Mouse (Mus musculus) midbrain, postnatal 0 days (tissue): ENCODE data around the gene Aarsd1. TPM values are rescaled to one million over a fixed set of nuclear protein-coding genes. Genes with fewer than 3 reads are reported as not detected.
"Not testable (repeated sequence)": the region's sequence is repeated elsewhere in the genome, so short reads cannot be mapped to it uniquely, and the experiment has no call there.

Source experiments
- ATAC-seq: fragments of 200-750 bp; cut with Nextera tagmentation; 2 replicates; pipeline ENCODE4 v1.8.0; 2017; ENCODE audit warnings: moderate number of reproducible peaks, mild to moderate bottlenecking, moderate TSS enrichment, moderate library complexity; ENCODE audit not compliant: low FRiP score
- DNase-seq: peaks from one replicate; pipeline ENCODE4 v3.0.0-alpha.2; 2015; ENCODE audit warnings: low spot score
- H3K27ac ChIP-seq: fragments of 300-500 bp; sonication (generic); 2 replicates; pipeline ENCODE4 v1.5.1; 2014; ENCODE audit warnings: low read depth, mild to moderate bottlenecking, low read length, mixed read lengths
- H3K27me3 ChIP-seq: fragments of 300-500 bp; sonication (generic); 2 replicates; pipeline ENCODE4 v1.6.1; 2014; ENCODE audit warnings: low read length, control low read depth, mixed read lengths; ENCODE audit not compliant: insufficient read depth
- H3K36me3 ChIP-seq: fragments of 300-500 bp; sonication (generic); 2 replicates; pipeline ENCODE4 v1.6.1; 2014; ENCODE audit warnings: low read length, control low read depth, mixed read lengths; ENCODE audit not compliant: insufficient read depth
- H3K4me1 ChIP-seq: fragments of 300-500 bp; sonication (generic); 2 replicates; pipeline ENCODE4 v1.6.1; 2014; ENCODE audit warnings: mild to moderate bottlenecking, control low read depth, antibody characterized with exemption, low read length, mixed read lengths; ENCODE audit not compliant: insufficient read depth
- H3K4me2 ChIP-seq: fragments of 300-500 bp; sonication (generic); 2 replicates; pipeline ENCODE4 v1.6.1; 2014; ENCODE audit warnings: low read depth, mild to moderate bottlenecking, low read length, mixed read lengths; ENCODE audit not compliant: poor library complexity, severe bottlenecking
- H3K4me3 ChIP-seq: fragments of 300-500 bp; sonication (generic); 2 replicates; pipeline ENCODE4 v1.5.1; 2014; ENCODE audit warnings: low read depth, mild to moderate bottlenecking, low read length, moderate library complexity
- H3K9ac ChIP-seq: fragments of 300-500 bp; sonication (generic); replicated peaks from 2 replicates; pipeline ENCODE4 v1.6.1; 2014; ENCODE audit warnings: mild to moderate bottlenecking, low read length, moderate library complexity, mixed read lengths; ENCODE audit not compliant: poor library complexity, severe bottlenecking
- H3K9me3 ChIP-seq: fragments of 300-500 bp; sonication (generic); 2 replicates; pipeline ENCODE4 v1.6.1; 2016; ENCODE audit warnings: low read length, control low read depth
- CTCF ChIP-seq: IDR thresholded peaks from 2 replicates; pipeline ENCODE4 v1.5.1; 2016; ENCODE audit warnings: antibody characterized with exemption, mild to moderate bottlenecking
- WGBS: fragments of 180-500 bp; shearing (Covaris S2); extraction: QIAGEN DNeasy Blood & Tissue Kit; methylation state at CpG from one replicate; pipeline ENCODE4 v1.1.7; 2014; 5-methylcytosine and 5-hydroxymethylcytosine counted together
- polyA plus RNA-seq: library from polyadenylated mRNA; unstranded; fragments of >200 nt; fragmentation: Nextera tagmentation; extraction: Ambion mirVana; gene quantifications from 2 replicates; pipeline ENCODE4 v1.2.1, GENCODE M21; 2015
- total RNA-seq: library from RNA; depleted of rRNA; stranded (reverse); fragments of >200 nt; gene quantifications from 2 replicates; pipeline ENCODE4 v1.2.3, GENCODE M21; 2014

Aarsd1 gene
- total and polyA plus RNA-seq, 2 experiments from 2014 or later = 67.4 to 107 TPM

DNA sequence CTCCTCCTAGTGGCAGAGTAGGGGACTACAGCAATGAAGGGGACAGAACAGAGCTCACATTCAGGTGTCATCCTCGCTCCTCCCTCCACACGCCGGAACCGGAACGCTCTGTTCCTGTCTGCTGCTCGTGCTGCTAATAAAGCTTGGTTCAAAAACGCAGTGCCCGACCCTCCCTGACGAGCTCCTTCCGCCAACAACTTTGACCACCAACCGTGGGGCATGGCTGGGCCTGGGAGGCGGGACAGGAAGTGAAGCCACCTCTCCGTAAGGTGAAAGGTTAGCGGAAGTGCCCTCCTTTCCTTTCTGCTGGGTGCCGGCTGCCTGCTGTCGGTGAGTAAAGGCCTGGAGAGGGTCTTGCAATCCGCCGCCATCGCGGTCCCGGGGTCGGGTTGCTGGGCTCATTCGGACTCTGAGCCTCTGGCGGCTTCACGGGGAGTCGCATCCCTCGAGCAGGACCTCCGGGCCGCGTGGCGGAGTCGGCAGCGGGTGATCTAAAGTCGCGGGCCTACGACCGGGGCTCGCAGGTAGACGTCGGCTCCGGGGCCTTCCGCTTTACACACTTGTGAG, 24.8 kb upstream of the Aarsd1 start, which contains the start of gene Rpl27:
TSS of gene Rpl27 (plus strand) at position 172 of the 567 bp plus-strand sequence.
- 0 out of 2 replicates have a peak, but pooled peaks cover 3% of the 10 kb centered on the region for H3K4me1 ChIP-seq
- TF ChIP-seq CTCF = peak; percentile 90
- peak within 1 kb of the TSS; percentile 93 for H3K9ac ChIP-seq
- peak; percentile 97 for ATAC-seq
- no peaks in the 10 kb centered on the region for H3K9me3 ChIP-seq
- H3K36me3 ChIP-seq = peaks cover 18% of the 10 kb centered on the region
- peak; percentile 99 for DNase-seq
- under 1% methylated on average over 42 of the region's 42 CpGs for WGBS
- peak within 1 kb of the TSS; percentile 73 for H3K4me2 ChIP-seq
- H3K27me3 ChIP-seq = no peaks in the 10 kb centered on the region
- H3K4me3 ChIP-seq = peak within 1 kb of the TSS; percentile 76
- peak within 1 kb of the TSS; percentile 91 for H3K27ac ChIP-seq

DNA sequence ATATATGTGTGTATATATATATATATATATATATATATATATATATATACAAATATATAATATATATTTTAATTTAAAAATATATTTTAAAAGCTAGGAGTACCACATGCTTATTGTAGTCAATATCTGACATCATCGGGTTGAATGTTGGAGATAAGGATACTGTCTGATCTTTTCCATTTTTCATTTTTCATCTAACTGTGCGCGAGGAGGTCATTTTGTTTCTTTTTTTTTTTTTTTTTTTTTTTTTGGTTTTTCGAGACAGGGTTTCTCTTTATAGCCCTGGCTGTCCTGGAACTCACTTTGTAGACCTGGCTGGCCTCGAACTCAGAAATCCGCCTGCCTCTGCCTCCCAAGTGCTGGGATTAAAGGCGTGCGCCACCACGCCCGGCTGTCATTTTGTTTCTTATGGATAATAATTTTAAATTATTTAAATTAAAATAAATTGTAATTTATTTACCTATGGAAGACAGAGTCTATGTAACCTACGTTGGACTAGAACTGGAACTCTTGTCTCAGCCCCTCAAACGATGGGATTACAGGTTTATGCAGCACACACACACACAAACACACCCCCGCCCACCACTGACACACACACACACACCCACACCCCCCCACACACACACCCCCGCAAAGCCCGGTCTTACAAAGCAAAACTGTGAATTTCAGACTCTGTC, 24.2 kb upstream of the Aarsd1 start:
- not testable (repeated sequence) for H3K4me1 ChIP-seq, H3K27ac ChIP-seq, DNase-seq, H3K9ac ChIP-seq, ATAC-seq, H3K9me3 ChIP-seq, H3K27me3 ChIP-seq
- Histone ChIP-seq H3K4me3 (peak overlapping the region; percentile 16; the same call in 1 of the 2 replicates), H3K36me3 (peaks cover 18% of the 10 kb centered on the region), H3K4me2 (peak overlapping the region; percentile 42)
- 40% methylated on average over 15 of the region's 15 CpGs for WGBS

DNA sequence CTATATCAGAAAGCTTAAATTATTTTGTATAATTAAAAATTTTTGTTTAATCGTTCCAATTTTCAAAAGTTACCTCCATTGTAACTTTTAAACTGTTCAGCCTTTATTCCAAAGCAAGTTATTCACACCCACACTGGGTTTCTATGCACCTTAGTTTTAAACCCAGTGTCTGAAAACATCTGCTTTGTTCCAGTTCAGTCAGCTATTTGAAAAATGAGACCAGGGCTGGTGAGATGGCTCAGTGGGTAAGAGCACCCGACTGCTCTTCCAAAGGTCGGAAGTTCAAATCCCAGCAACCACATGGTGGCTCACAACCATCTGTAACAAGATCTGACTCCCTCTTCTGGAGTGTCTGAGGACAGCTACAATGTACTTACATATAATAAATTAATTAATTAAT, 20.6 kb upstream of the Aarsd1 start:
- peaks cover 22% of the 10 kb centered on the region for H3K36me3 ChIP-seq
- DNase-seq, H3K9me3 ChIP-seq, H3K4me3 ChIP-seq, ATAC-seq, H3K27me3 ChIP-seq, H3K4me1 ChIP-seq, H3K27ac ChIP-seq, H3K4me2 ChIP-seq, H3K9ac ChIP-seq: not testable (repeated sequence)
- 54% methylated on average over 3 of the region's 3 CpGs for WGBS

DNA sequence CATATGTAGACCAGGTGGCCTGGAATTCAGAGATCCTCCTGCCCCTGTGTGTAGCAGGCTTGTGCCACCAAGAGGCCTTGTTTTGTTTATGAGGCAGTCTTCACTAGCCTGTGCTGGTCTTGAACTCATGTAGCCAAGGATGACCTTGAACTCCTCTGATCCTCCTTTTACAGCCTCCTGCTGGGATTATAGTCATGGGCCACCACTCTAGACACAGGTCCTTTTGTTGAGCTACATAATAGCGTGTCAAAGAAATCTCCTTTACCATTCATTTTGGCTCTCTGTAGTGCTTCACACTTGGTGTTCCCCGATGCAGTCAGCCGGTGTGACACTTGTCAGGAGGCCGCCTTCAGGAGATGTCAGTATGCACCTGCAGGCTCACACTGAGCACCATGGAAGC, 19.5 kb upstream of the Aarsd1 start:
- Histone ChIP-seq H3K4me1 (no peaks in the 10 kb centered on the region), H3K27me3 (no peaks in the 10 kb centered on the region), H3K9ac (no peak overlapping the region), H3K4me3 (no peak overlapping the region), H3K9me3 (no peaks in the 10 kb centered on the region), H3K36me3 (peaks cover 30% of the 10 kb centered on the region), H3K27ac (no peak overlapping the region), H3K4me2 (no peak overlapping the region)
- 31% methylated on average over 4 of the region's 4 CpGs for WGBS
- ATAC-seq = no peak
- no peak for TF ChIP-seq CTCF
- no peak for DNase-seq

DNA sequence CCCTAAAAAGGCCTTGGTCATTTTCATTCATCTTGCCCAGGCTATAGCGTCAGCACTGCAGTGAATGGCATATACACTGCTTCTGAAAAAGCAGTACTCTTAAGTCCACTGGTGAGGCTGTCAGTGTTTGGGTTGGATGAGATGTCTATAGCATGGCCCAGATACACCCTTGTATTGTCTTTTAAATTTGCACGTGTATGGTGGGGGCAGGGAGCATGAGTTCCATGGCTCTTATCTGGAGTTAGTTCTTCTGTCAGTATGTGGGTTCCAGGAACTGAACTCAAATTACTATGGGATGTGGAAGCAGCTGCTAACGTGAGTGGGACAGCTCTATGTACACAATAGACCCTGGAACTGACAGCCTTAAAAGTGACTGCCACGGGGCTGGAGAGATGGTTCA, 18.4 kb upstream of the Aarsd1 start:
- 80% methylated on average over 4 of the region's 4 CpGs for WGBS
- H3K9ac ChIP-seq = no peak overlapping the region
- DNase-seq = no peak
- H3K4me1 ChIP-seq = no peaks in the 10 kb centered on the region
- H3K4me3 ChIP-seq = no peak overlapping the region
- peaks cover 41% of the 10 kb centered on the region for H3K36me3 ChIP-seq
- no peaks in the 10 kb centered on the region for H3K9me3 ChIP-seq
- H3K27me3 ChIP-seq = no peaks in the 10 kb centered on the region
- no peak for TF ChIP-seq CTCF
- H3K4me2 ChIP-seq = no peak overlapping the region
- ATAC-seq = no peak
- no peak overlapping the region for H3K27ac ChIP-seq

DNA sequence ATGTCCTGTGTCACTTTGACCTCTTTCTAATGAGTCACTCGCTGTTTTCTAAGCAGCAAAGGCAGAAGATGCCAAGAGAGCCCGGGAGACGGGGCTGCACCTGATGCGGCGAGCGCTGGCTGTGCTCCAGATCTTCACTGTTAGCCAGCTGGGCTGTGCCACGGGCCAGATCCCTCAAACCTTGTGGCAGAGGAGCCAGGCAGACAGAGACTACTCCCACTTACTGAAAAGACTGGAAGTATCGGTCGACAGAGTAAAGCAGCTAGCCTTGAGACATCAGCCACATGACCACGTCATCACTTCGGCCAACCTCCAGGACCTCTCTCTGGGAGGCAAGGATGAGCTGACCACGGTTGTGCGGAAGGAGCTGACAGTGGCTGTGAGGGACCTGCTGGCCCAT, 16.0 kb upstream of the Aarsd1 start:
- Histone ChIP-seq H3K27ac (no peak overlapping the region; the same call in 1 of the 2 replicates), H3K4me3 (no peak overlapping the region), H3K9me3 (no peaks in the 10 kb centered on the region), H3K36me3 (peaks cover 48% of the 10 kb centered on the region), H3K4me1 (no peaks in the 10 kb centered on the region), H3K27me3 (no peaks in the 10 kb centered on the region), H3K4me2 (no peak overlapping the region), H3K9ac (no peak overlapping the region)
- 92% methylated on average over 13 of the region's 13 CpGs for WGBS
- no peak for ATAC-seq
- DNase-seq = peak; percentile 41
- no peak for TF ChIP-seq CTCF
